In genomic region chr7:46000577-46000976, GRCm38 (mm10) we compare ENCODE assay signal across 36 mouse cellular contexts. TPM values are rescaled to one million over a fixed set of nuclear protein-coding genes. Genes with fewer than 3 reads are reported as not detected.
"Had no signal": no experiment of that assay in that cellular context is flagged by ENCODE, and none has a peak within 500 bp of the region (broad histone marks: within the 10 kb centered on the region; RNA-seq: fewer than 3 reads in every experiment).

No protein-coding gene starts in this region.

- DNase-seq: left cerebral cortex, postnatal 4 days; liver; liver, embryonic 13.5 days; liver, postnatal 0 days; lung, adult 18-20 months; lung, adult 2 months; lung, embryonic 14.5 days; lung, postnatal 10 days; lung, postnatal 14 days; lung, postnatal 36 days; lung, postnatal 4 days; midbrain, embryonic 14.5 days had no signal

- H3K4me2 ChIP-seq: limb, embryonic 12.5 days; limb, embryonic 13.5 days; limb, embryonic 15.5 days; liver, embryonic 11.5 days; liver, embryonic 12.5 days; liver, embryonic 13.5 days; liver, embryonic 15.5 days; lung, embryonic 14.5 days; lung, embryonic 15.5 days; midbrain, embryonic 11.5 days; midbrain, embryonic 12.5 days; midbrain, embryonic 13.5 days; midbrain, embryonic 15.5 days had no signal

- H3K4me1 ChIP-seq: limb, embryonic 12.5 days; limb, embryonic 13.5 days; limb, embryonic 15.5 days; liver, embryonic 12.5 days; liver, embryonic 13.5 days; liver, embryonic 15.5 days; lung, embryonic 15.5 days; midbrain, embryonic 10.5 days; midbrain, embryonic 12.5 days; midbrain, embryonic 13.5 days; midbrain, embryonic 15.5 days had no signal

- H3K27ac ChIP-seq: left cerebral cortex, adult 2 months; limb, embryonic 10.5 days; limb, embryonic 12.5 days; limb, embryonic 13.5 days; limb, embryonic 15.5 days; liver, embryonic 12.5 days; liver, embryonic 13.5 days; liver, embryonic 14.5 days; liver, embryonic 15.5 days; lung, embryonic 15.5 days; macrophage; midbrain, embryonic 10.5 days; midbrain, embryonic 12.5 days; midbrain, embryonic 13.5 days; midbrain, embryonic 15.5 days had no signal

- ATAC-seq: liver, embryonic 12.5 days; liver, postnatal 0 days; lung, postnatal 0 days; midbrain, embryonic 13.5 days; midbrain, embryonic 15.5 days; midbrain, embryonic 16.5 days had no signal

- H3K27me3 ChIP-seq: limb, embryonic 12.5 days; limb, embryonic 13.5 days; limb, embryonic 15.5 days; liver, embryonic 13.5 days; liver, embryonic 15.5 days; lung, embryonic 15.5 days; midbrain, embryonic 13.5 days; midbrain, embryonic 15.5 days had no signal

- H3K36me3 ChIP-seq: limb, embryonic 10.5 days; limb, embryonic 12.5 days; limb, embryonic 13.5 days; limb, embryonic 15.5 days; liver, embryonic 13.5 days; lung, embryonic 15.5 days; midbrain, embryonic 10.5 days; midbrain, embryonic 12.5 days; midbrain, embryonic 13.5 days; midbrain, embryonic 15.5 days had no signal

- H3K9ac ChIP-seq: limb, embryonic 12.5 days; limb, embryonic 13.5 days; limb, embryonic 15.5 days; liver, embryonic 12.5 days; liver, embryonic 13.5 days; liver, embryonic 14.5 days; liver, embryonic 15.5 days; liver, postnatal 0 days; lung, embryonic 14.5 days; lung, embryonic 15.5 days; midbrain, embryonic 12.5 days; midbrain, embryonic 13.5 days; midbrain, embryonic 15.5 days had no signal

- H3K9me3 ChIP-seq: limb, embryonic 10.5 days; limb, embryonic 12.5 days; limb, embryonic 13.5 days; limb, embryonic 15.5 days; liver, embryonic 12.5 days; liver, embryonic 13.5 days; liver, embryonic 15.5 days; lung, embryonic 15.5 days; midbrain, embryonic 10.5 days; midbrain, embryonic 12.5 days; midbrain, embryonic 13.5 days; midbrain, embryonic 15.5 days had no signal

- H3K4me3 ChIP-seq: left cerebral cortex, adult 2 months; limb, embryonic 10.5 days; limb, embryonic 12.5 days; limb, embryonic 13.5 days; limb, embryonic 15.5 days; liver, embryonic 12.5 days; liver, embryonic 13.5 days; liver, embryonic 15.5 days; lung, embryonic 15.5 days; megakaryocyte, embryonic 14.5 days; midbrain, embryonic 10.5 days; midbrain, embryonic 12.5 days; midbrain, embryonic 13.5 days; midbrain, embryonic 15.5 days; myocyte had no signal

RNA-seq across cellular contexts. Expression of gene Abcc6, which starts 29.5 kb away (rescaled TPM):
- total RNA-seq: megakaryocyte progenitor cell, adult 5-6 weeks; megakaryocyte, adult 5-6 weeks; megakaryocyte-erythroid progenitor cell, adult 5-6 weeks; monocyte, adult 5-6 weeks had no signal
- polyA plus RNA-seq: macrophage, myocyte had no signal
